Mouse (Mus musculus) thymus, postnatal 0 days (tissue): ENCODE data around the gene Syn3. TPM values are rescaled to one million over a fixed set of nuclear protein-coding genes. Genes with fewer than 3 reads are reported as not detected.

Experiments
- DNase-seq: peaks from one replicate; pipeline ENCODE4 v3.0.0-alpha.2; 2015; ENCODE audit warnings: low spot score
- polyA plus RNA-seq: library from polyadenylated mRNA; unstranded; fragments of >200 nt; fragmentation: Nextera tagmentation; extraction: Ambion mirVana; gene quantifications from 2 replicates; pipeline ENCODE4 v1.2.1, GENCODE M21; 2015

Gene Syn3
- polyA plus RNA-seq, 1 experiment from 2014 or later, result 0.98 TPM

DNA sequence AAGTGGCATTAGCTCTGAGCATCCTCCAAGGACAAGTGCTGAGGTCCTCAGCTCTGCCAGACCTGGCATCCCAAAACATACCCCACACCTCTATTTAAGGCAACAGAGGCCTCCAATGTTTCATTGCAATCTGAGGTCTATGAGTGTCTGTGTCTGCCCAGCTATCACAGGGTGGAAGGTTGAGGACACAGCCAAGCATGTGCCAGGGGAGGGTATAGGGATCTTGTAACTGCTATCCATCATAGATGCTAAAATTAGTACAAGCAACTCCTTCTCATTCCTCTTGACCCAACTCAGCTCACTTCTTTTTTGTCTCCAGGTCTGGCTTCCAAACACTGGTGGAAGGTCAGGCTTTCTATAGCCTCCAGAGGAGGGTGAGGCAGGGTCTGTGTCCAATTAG is 127.1 kb downstream of the Syn3 start:
- DNase-seq, result no peak

DNA sequence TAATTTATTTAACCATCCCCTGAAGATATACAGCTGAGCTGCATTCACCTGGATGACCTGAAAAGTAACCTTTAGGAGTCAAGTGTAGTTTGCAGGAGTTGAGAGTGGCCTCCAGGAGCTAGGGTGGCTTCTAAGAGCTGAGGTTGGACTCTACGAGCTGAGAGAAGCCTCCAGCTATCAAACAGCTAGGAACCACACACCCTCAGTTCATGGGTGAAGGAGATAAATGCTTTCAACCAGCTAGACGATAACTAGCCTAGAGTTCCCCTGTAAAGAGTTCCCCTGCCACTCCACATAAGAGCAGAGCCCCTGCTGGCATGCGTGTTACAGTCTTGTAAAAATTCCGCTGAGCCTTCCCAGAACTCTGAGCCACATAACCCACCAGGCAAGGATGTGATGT is 129.3 kb downstream of the Syn3 start:
- no peak for DNase-seq

DNA sequence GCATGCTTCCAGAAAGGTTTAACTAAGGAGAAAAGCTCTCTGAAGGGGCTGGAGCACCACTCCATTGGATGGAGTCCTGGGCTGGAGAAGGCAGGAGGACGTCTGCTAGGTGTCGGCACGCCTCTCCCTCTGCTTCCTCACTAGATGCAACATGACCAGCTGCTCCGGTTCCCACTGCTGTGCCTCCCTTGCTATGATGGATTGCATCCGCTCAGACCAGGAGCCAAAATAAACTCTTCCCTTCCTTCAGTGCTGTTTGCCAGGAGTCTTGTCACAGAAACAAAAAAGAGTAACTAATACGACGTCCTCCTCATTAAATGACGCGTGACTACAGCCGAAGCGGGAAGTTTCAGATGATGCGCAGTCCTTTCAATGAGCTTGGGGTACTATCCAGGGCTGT is 129.9 kb downstream of the Syn3 start:
- no peak for DNase-seq

DNA sequence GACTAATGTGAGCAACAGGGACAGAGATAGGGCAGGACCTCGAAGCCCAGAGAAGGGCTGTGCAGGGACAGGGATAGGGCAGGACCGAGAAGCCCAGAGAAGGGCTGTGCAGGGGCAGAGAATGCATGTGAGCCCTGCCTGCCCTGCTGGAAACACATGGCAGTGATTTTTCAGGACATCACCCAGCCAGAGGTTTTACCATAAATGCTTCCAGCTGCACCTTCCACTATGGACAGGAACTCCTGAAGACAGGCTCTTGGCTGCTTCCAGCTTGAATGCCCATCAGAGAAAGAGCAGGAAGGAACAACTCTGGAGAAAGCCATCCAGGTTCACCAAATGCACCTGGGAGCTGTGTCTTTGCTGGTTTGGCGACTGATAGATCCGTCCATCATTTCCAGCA is 131.3 kb downstream of the Syn3 start:
- no peak for DNase-seq

DNA sequence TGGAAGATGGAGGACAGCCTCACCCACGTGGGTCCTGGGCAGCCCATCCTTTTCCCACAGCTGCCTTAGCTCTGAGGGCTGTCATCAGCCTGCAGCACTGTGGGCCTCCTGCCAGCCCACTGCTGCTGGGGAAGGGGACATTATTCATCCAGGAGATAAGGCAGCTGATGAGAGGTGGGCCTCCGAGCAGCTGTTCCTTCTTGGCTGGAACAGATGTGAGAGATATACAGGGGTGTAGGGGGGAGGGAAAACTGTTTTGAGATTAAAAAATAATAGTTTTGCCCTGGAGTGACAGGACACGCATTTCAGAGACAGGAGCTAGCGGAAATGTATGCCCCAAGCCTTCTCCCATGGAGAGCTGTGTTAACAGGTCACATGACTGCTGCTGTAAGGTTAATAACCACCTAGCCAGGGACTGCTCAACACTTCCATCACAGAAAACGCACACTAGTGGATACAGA is 133.0 kb downstream of the Syn3 start:
- DNase-seq, result no peak

DNA sequence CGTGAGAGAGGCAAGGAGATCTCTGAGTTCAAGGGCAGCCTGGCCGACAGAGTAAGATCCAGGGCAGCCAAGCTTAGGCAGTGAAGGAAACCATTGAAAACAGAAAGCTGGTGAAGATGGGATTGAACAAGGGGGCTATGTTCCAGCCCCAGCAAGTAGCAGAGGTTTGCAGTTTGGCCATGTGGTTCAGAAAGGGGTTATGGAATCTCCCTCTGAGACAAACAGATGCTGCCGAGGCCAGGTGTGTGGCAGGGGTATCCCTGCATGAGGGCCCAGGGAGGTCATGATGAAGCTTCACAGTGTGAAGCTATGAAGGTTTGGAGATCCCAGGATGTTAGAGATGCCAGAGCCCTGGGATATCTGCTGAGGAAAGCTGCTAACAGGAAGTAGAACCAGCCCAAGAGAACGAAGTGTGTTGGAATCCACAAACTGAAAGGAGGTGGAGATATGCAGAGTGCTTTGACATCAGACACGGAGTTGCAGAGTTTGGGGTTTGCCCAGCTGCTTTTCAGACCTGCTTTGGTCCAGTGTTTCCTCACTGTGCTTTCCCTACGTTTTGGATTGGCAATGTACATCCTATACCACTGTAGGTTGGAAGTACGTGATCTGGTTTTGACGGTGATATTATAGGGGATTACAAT is 134.9 kb downstream of the Syn3 start:
- DNase-seq, result no peak

DNA sequence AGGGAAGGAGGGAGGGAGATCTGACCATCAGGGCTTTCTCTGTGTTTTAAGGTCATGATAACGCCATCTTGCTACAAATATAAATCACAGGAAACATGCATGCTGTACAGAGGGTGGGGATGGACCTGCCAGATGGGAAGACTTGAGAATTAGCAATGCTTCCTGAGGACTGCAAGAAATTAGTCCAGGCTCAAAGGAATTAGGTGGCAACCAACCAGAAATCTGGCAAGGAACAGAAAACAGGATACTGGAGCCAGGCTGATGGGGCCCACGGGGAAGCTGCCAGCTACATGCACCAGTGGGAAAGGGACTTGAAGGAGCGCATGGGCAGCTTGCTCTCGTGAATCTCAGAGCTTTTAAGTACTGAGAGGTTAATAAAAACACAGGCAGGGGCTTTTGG is 139.0 kb downstream of the Syn3 start:
- DNase-seq, result no peak

DNA sequence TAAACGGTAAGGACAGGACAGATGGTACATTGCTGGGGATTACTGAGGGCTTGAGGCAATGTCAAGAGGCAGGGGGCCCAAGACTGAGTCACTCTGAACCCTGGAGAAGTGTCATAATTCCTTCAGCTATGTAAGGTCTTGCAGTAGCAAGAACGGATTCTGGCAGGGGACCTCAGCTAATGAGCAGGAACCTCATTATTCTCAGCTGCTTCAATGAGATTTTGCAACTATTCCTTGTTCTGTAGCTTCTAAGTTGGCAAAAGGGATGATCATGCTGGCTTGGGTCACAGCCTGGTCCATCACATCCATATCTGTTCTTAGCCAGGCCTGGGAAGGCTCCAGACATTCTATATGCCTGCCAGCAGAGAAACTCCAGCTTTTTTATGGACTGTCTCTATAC is 139.5 kb downstream of the Syn3 start:
- DNase-seq, result no peak

DNA sequence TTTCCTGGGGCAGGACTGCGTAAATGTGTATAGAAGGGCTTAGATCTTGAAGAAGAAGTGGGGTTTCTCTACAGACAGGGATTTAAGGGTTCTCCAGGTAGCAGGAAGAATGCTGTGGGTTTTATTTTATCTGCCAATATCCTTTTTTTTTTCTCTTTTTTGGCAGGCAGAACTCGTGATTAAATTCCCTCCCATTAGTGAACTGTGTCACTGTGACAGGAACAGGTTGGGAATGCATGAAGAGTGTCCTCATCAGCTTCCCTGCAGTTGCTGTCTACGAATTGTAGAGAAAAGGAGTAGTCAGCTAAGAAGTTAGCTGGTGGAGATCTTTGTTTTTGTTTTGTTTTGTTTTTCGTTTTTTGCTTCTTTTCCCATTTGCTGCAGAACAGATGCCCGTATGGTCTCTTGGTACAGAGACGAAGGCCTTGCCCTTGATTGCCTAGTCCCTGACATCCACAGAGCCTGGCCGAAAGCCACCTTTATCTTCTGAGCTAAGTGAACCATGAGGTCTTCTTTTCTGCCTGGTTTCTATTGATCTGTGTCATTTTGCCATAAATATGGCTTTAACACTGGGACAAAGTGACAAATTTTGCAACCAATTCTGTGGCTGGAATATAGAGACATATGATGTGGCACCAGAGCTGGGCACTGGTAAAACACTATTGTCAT is 140.3 kb downstream of the Syn3 start:
- no peak for DNase-seq

DNA sequence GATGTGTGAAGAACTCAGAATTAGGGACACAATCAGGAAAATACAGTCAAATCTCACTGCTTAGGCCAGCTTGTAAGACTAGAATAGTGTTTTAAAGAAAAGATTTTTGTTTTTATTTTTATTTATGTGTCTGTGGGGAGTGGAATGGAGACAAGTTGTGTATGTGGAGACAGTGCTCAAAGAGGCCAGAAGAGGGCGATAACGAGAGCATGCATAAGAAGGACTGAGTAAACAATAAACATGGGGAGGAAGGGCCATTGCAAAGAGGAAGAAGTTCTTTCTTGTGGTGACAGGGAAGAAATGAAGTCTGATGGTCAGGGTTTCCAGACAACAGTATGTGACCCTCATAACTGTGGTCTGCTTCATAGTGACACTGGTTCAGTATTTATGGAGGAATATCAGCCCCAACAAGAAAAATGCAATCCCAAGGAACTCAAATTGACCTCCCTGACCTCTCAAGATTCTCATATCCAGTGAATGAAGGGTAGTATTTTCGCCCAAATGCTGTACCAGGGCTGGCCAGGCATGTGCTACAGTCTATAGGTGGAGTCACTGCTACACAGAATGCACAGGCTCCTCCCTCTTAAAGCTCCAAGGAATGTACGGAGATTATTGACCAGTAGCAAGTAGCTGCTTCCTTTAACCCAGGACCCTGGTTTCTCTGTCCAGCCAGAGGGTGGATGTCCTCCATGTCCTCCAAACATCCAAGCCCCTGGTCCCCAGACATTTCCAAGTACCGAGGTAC is 141.7 kb downstream of the Syn3 start:
- DNase-seq, result peak; percentile 41

DNA sequence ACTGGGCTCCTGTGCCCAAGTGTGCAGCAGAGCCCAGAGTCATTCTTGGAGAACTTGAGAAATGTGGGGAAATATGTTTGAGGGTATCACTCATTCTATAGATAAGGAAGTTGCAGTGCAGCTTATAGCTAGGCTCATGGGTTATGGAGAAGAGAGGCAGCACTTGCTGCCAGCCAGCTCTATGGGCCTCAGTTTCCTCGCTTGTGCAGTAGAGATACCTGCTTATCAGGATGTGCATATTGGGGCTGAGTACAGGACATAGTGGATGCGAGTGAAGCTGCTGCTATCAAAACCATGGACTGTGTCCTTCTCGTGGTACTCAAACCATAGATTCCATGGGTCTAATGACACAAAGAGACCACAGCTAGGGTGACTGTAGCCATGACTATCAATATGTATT is 146.2 kb downstream of the Syn3 start:
- DNase-seq, result no peak

DNA sequence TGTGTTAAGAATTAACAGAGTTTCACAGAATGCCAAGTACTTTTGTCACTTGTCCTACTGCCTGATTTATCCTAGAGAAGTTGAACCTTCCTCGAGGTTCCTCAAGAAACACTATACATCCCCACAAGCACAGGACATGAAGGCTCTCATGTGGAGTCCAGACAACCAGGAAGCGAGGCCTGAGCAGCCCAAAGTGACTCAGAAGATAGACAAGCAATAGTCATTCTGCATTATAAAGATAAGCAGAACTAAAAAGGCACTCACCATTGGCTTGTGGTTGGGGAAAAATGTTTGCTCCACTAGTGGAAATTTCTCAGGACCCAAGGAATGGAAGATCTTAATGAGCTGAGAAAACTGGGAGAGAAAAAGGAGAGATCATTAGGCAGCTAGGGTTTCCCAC is 147.4 kb downstream of the Syn3 start:
- no peak for DNase-seq

DNA sequence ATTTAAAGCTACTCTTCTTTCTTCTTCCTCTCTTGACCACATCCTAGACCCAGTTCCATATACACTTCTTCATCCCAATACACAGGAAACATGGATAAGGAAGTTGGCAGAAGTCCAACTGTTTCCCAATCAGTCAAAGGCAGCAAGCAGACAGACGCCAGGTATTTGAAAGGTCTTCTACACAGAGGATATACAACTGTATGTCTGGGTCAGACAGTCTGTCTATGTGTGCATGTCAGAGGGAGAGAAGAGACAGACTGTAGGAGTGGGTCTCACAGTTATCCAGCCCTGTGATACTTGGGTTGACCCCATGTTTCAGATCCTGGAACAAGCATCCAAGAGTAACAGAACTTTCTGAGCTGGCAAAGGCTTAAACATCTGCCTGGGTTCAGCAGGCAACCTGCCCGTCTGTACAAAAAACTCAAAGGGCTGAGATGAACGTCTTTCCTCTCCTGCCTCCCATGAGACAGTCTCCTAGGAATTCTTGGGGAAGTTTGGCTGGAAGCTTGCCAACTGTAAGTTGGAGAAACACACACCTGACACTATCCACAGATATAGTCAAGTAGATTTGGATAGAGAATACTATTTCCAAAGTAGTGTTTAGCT is 152.4 kb downstream of the Syn3 start:
- DNase-seq, result no peak

DNA sequence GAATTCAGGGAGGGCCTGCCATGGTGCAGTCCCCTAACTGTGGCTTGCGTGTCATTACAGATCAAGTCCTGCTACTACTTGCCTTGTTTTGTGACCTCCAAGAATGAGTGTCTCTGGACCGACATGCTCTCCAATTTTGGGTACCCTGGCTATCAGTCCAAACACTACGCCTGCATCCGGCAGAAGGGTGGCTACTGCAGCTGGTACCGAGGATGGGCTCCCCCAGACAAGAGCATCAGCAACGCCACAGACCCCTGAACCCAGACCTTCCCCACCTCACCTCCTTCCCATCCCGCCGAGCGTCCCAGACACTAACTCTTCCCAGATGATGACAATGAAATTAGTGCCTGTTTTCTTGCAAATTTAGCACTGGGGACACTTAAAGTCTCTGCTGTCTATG is 153.1 kb downstream of the Syn3 start:
- no peak for DNase-seq

DNA sequence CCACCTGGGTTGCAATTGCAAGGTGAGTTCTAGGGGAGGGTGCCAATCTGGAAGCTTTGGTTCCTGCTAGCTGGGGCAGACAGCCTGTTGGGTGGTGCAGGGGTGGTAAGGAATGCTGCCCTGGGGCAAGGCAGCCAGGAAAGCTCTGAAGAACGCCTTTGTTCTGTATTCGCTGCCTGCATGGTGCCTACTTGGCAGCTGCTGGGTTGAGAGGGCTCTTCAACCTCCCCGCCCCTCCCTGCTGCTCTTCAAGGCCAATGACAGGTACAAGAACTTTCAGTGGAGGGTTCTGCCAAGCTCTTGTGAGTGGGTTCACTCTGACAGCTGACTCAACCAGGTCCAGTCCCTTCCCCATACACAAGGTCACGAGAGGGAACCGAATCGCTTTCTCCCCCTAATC is 154.0 kb downstream of the Syn3 start:
- no peak for DNase-seq

DNA sequence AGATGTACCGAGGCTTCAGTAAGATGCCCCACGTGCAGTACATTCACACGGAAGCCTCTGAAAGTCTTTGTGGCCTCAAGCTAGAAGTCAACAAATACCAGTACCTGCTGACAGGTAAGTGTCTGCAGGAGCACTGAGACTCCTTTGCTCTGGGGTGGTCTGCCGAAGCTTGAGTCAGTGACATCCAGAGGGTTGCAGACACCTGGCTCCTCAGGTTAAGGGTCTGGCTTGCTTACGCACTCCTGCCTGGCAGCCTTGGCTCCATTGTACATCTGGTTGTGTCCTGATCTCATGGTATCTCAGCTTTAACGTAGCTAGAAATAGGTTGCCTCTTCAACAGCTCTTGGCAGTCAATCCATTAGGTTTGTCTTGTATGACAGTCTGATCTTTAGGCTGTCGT is 154.8 kb downstream of the Syn3 start:
- DNase-seq, result no peak

DNA sequence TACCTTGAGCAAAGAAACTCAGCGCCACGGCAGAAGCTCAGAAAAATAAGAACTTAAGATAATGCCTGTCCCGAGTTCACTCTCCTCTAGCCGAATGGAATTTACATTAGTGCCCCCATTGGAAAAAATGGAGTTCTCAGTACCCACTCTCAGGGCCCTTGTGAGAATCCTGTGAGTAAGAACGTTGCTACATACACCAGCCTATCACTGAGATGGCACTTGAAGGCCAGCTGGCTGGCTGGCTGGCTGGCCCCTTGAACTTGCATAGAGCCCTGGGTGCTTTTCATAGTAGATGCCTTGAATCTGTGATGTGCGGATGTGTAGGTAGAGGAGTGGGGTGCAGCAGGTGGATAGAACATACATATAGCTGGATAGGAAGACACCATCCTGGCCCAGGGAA is 155.3 kb downstream of the Syn3 start:
- no peak for DNase-seq

DNA sequence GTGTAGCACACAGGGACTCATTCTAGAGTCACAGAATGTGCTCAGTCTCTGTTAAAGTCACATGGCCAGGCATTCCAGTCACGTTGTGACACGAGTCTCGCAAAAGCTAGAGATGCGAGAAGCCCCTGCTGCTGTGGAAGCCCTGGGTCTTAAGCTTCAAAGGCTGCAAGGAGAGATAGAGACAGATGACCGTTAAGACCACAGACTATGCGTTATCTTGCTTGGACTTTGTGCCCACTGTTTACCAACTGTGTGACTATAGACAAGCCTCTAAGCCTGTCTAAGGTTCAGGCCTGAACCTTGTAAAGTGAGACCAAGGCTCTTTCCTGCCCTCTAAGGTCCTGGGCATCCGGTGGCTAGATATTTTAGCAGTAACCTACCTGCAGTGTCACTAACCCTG is 156.0 kb downstream of the Syn3 start:
- no peak for DNase-seq

DNA sequence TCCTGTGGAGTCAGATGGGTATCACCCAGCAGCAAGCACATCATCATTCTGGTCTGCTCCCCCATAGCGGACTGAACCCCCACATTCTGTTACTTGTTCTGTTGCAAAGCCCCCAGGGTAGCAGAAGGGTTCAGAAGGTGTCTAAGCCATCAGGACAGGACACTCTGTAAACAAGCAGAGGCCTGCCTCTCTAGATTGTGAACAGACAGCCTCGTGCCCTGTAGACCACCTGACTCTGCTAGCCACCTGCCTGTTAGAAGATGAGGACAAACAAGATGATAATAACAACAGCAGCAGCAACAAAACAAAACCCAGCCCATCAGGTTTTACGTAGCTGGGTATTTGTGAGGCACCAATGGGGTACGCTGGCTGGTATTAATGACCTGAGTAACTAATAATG is 156.5 kb downstream of the Syn3 start:
- DNase-seq, result no peak

DNA sequence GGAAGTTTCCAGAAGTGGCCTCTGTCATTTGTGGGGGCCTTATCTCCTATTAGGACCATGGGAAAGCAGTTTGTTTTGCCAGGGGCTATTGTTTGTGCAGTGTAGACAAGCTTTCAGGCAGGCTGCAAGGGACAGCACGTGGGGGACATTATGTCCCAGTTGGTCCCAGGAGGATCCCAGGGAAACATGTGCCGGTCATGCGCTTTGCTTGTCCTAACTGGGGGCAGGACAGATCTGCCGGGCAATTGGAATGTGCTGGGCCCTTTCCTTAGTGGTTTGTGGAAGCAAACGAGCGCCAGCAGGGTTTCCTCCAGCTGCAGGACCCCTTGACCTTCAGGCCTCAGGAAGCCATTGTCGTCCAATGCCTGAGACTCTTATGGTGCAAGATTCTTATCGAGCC is 157.1 kb downstream of the Syn3 start:
- no peak for DNase-seq

DNA sequence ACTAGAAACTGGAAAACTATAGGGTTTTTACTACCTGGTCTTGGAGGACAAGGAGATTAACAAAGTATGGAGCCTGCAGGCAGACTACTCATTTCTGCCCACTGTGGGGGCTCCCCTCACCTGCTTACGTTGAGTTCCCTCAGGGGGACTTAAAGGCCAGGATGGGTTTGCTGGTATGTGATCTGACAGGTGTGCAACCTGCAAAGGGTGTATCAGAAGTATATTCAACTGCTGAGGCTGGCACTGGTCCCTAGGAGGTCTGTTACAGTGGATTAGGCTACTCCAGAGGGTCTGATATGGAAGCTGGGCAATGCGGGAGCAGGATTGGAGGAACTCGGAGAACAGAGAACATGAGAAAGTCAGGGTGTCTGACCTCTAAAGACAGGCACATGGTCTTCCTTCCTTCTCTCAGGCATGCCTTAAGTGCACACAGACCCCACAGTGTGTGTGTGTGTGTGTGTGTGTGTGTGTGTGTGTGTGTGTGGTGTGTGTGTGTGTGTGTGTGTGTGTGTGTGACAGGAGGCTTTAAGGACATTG is 157.6 kb downstream of the Syn3 start:
- no peak for DNase-seq

DNA sequence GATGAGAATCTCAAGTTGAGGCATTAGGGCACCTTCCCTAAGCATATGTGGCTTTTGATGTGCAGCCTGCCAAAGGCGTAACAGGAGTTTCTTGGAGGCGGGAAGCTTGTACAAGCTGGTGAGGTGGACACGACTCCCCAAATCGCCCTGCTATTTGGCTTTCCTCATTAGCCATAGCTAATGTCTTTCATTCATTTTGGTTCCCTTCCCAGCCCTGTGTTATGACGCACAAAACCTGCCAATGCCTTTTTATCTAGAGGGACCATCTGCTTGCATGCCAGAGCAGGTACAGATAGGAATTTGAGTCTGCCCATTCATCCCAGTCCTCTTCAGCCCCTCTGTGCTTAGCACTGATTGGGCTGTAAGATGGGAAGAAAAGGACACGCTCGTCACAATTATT is 158.3 kb downstream of the Syn3 start:
- no peak for DNase-seq
